Mouse (Mus musculus): ENCODE measurements around the gene Clpb. TPM values are rescaled to one million over a fixed set of nuclear protein-coding genes. Genes with fewer than 3 reads are reported as not detected.

Clpb gene
- polyA plus RNA-seq, 1 experiment from 2014 or later, result 21.1 TPM

DNA sequence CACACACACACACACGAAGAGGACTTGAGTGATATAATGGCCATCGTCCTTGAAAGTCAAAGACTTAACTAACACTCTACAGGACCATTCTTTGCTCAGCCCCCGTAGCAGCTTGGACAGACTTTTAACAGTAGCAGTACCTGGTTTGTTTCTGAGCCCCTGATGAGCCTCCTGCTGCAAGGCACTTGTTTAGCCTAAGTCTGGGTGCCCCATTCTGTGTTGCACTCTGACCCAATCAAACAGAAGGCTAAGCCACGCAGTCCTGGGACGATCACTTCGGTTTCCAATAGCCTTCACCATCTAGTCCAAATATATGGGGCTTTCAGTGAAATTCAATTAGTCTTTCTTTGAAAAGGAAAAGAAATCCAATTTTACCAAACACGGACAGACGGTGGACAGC is 28.4 kb downstream of the Clpb start:
- no peak overlapping the region for H3K4me2 ChIP-seq (replicated peaks; ENCODE audit: low read depth, low read length)
- no peak overlapping the region for H3K27ac ChIP-seq (ENCODE audit: low read length)
- no peak overlapping the region for H3K9ac ChIP-seq (replicated peaks; ENCODE audit: low read depth)
- 84% methylated on average over 8 of the region's 8 CpGs for WGBS
- no peak for TF ChIP-seq EP300 (IDR thresholded peaks at IDR 0.05)
- TF ChIP-seq CTCF (IDR thresholded peaks at IDR 0.05), result no peak
- no peaks in the 10 kb centered on the region for H3K36me3 ChIP-seq (ENCODE audit: insufficient read depth, low read length)
- no peaks in the 10 kb centered on the region for H3K27me3 ChIP-seq (replicated peaks; ENCODE audit: insufficient read depth, low read length)
- no peak overlapping the region for H3K4me3 ChIP-seq (ENCODE audit: low read depth, low read length)
- no peaks in the 10 kb centered on the region for H3K4me1 ChIP-seq (ENCODE audit: insufficient read depth, low read depth, low read length)
- ATAC-seq, result no peak
- DNase-seq (ENCODE audit: low spot score), result no peak
- no peaks in the 10 kb centered on the region for H3K9me3 ChIP-seq (ENCODE audit: low read length)

DNA sequence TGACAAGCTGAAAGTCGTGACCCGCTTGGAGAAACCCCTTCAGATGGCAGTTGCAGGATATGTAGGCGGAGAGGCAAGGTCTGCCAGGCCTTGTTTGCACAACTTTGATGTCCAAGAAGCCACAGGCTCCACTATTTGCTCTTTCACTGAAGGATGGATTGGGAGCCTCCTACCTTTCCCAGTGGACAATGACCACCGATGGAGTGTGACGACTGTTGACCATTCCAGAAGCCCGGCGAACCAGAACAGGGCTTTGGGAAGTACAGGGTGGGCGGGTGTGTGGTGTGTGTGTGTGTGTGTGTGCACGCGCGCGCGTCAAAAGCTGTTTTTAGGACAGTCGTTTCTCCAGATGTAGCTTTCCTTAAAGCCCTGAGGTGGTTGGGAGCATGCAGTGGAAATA is 29.0 kb downstream of the Clpb start:
- ATAC-seq, result no peak
- 69% methylated on average over 14 of the region's 14 CpGs for WGBS
- no peak for DNase-seq (ENCODE audit: low spot score)
- no peak overlapping the region for H3K9ac ChIP-seq (replicated peaks; ENCODE audit: low read depth)
- H3K27ac ChIP-seq (ENCODE audit: low read length), result no peak overlapping the region
- H3K9me3 ChIP-seq (ENCODE audit: low read length), result no peaks in the 10 kb centered on the region
- H3K4me1 ChIP-seq (ENCODE audit: insufficient read depth, low read depth, low read length), result no peaks in the 10 kb centered on the region
- no peaks in the 10 kb centered on the region for H3K27me3 ChIP-seq (replicated peaks; ENCODE audit: insufficient read depth, low read length)
- TF ChIP-seq CTCF (IDR thresholded peaks at IDR 0.05) (no peak), EP300 (IDR thresholded peaks at IDR 0.05) (no peak)
- H3K4me3 ChIP-seq (ENCODE audit: low read depth, low read length), result no peak overlapping the region
- no peaks in the 10 kb centered on the region for H3K36me3 ChIP-seq (ENCODE audit: insufficient read depth, low read length)
- no peak overlapping the region for H3K4me2 ChIP-seq (replicated peaks; ENCODE audit: low read depth, low read length)

DNA sequence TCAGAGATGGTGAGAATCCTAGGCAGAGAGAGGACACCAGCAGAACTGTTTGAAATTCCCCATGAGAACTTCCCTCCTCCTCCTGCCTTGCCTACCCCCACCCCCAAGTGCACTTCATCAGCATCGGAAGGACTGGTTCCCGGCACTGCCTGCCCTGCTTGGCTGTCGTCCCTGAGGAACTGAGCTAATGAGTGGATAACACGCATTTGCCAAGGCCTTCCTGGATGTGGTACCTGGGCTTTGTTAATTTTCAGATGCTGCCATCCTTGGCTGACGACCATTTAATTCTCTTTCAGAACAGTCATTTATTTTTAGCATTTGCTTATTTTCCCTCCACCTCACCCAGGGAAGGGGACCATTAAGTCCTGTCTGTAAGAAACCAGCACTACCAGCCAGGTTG is 32.0 kb downstream of the Clpb start:
- H3K9me3 ChIP-seq (ENCODE audit: low read length), result no peaks in the 10 kb centered on the region
- 48% methylated on average over 5 of the region's 5 CpGs for WGBS
- no peaks in the 10 kb centered on the region for H3K4me1 ChIP-seq (ENCODE audit: insufficient read depth, low read depth, low read length)
- H3K9ac ChIP-seq (replicated peaks; ENCODE audit: low read depth), result no peak overlapping the region
- no peaks in the 10 kb centered on the region for H3K27me3 ChIP-seq (replicated peaks; ENCODE audit: insufficient read depth, low read length)
- H3K4me2 ChIP-seq (replicated peaks; ENCODE audit: low read depth, low read length), result no peak overlapping the region
- H3K4me3 ChIP-seq (ENCODE audit: low read depth, low read length), result no peak overlapping the region
- no peak for DNase-seq (ENCODE audit: low spot score)
- no peaks in the 10 kb centered on the region for H3K36me3 ChIP-seq (ENCODE audit: insufficient read depth, low read length)
- no peak for ATAC-seq
- H3K27ac ChIP-seq (ENCODE audit: low read length), result no peak overlapping the region
- TF ChIP-seq EP300 (IDR thresholded peaks at IDR 0.05) (no peak), CTCF (IDR thresholded peaks at IDR 0.05) (no peak)

DNA sequence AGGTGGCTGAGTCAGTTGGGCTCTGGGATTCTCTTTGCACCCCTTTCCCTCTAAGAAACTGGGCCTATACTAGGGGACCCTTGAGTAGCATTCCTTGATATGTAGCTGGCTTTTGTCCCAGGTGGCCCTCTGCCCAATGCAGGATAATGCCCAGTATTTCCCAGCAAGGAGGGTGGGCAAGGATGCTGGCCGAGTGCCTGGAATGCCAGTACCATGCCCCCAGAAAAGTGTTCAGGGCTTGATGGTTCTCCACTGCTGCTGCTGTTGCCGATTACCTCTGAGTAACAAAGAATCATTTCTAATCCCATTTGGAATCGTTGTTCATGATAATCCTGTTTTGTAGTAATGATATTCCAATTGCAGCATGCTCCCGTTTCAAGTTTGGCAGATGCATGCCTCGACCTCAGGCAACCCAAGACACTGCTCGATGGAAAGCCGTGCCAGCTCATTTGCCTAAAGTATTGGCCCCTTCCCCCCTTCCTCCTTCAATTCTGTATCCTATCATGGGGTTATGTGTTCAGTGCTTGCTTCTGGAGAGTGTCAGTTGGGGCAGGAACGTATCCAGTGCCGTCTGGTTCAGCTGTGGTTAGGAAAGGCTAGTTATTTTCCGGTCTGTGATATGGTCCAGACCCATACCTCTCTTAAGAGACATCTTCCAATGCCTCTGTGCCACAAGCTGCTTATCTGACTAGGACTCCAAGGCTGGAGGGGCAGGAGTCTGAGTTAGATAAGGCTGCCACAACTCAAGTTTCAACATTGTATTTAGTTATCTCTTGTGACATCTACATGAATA is 33.7 kb downstream of the Clpb start:
- TF ChIP-seq EP300 (IDR thresholded peaks at IDR 0.05) (no peak), CTCF (IDR thresholded peaks at IDR 0.05) (no peak)
- 78% methylated on average over 10 of the region's 10 CpGs for WGBS
- Histone ChIP-seq H3K36me3 (ENCODE audit: insufficient read depth, low read length) (no peaks in the 10 kb centered on the region), H3K27ac (ENCODE audit: low read length) (no peak overlapping the region), H3K9me3 (ENCODE audit: low read length) (no peaks in the 10 kb centered on the region), H3K4me2 (replicated peaks; ENCODE audit: low read depth, low read length) (no peak overlapping the region), H3K4me3 (ENCODE audit: low read depth, low read length) (no peak overlapping the region), H3K9ac (replicated peaks; ENCODE audit: low read depth) (no peak overlapping the region), H3K27me3 (replicated peaks; ENCODE audit: insufficient read depth, low read length) (no peaks in the 10 kb centered on the region), H3K4me1 (ENCODE audit: insufficient read depth, low read depth, low read length) (no peaks in the 10 kb centered on the region)
- no peak for ATAC-seq
- DNase-seq (ENCODE audit: low spot score), result no peak

DNA sequence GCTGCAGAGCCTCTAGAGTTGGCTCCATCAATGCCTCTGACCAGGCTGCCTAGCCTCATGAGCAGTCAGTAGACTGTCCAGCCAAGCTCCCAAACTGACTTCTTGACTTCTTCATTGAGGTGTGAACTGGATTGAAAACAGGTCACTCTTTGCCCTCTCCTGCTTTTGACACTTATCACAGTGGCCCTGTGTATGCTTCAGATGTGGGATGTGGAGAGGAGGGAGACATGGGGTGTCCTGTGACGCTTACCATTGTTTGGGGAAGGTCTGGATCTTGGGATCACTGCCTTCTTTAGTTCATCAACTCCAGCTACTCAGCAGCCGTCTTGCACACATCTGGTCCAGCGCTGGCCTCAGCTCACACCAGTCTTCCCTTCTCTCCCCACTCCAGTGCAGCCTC is 36.9 kb downstream of the Clpb start:
- no peaks in the 10 kb centered on the region for H3K4me1 ChIP-seq (ENCODE audit: insufficient read depth, low read depth, low read length)
- H3K9me3 ChIP-seq (ENCODE audit: low read length), result no peaks in the 10 kb centered on the region
- ATAC-seq (no peak), DNase-seq (ENCODE audit: low spot score) (no peak)
- H3K4me3 ChIP-seq (ENCODE audit: low read depth, low read length), result no peak overlapping the region
- H3K27me3 ChIP-seq (replicated peaks; ENCODE audit: insufficient read depth, low read length), result no peaks in the 10 kb centered on the region
- no peak overlapping the region for H3K4me2 ChIP-seq (replicated peaks; ENCODE audit: low read depth, low read length)
- no peaks in the 10 kb centered on the region for H3K36me3 ChIP-seq (ENCODE audit: insufficient read depth, low read length)
- no peak overlapping the region for H3K27ac ChIP-seq (ENCODE audit: low read length)
- WGBS, result 49% methylated on average over 3 of the region's 3 CpGs
- H3K9ac ChIP-seq (replicated peaks; ENCODE audit: low read depth), result no peak overlapping the region
- TF ChIP-seq EP300 (IDR thresholded peaks at IDR 0.05), result no peak
- TF ChIP-seq CTCF (IDR thresholded peaks at IDR 0.05), result no peak

DNA sequence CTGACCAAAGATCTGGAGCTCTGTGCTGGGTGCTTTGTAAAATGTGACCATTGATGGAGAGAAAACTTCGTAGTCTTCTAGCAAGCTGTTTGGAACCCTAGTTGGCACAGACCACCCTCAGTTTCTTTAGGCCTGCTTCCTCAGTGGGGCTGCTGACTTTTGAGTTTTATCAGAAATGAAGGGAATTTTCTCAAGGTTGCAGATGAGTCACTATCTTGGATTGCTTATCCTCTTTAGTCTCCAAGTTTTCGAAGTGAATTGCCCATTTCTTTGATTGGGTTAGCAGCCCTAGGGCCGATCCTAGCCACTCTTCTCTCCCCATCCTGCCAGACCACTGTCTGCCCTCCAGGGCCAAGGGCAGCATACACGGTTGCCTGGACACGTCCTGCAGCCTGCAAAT is 39.3 kb downstream of the Clpb start:
- H3K4me1 ChIP-seq (ENCODE audit: insufficient read depth, low read depth, low read length), result no peaks in the 10 kb centered on the region
- H3K4me2 ChIP-seq (replicated peaks; ENCODE audit: low read depth, low read length), result no peak overlapping the region
- H3K36me3 ChIP-seq (ENCODE audit: insufficient read depth, low read length), result no peaks in the 10 kb centered on the region
- no peak for DNase-seq (ENCODE audit: low spot score)
- no peak overlapping the region for H3K4me3 ChIP-seq (ENCODE audit: low read depth, low read length)
- H3K27ac ChIP-seq (ENCODE audit: low read length), result no peak overlapping the region
- ATAC-seq, result no peak
- H3K9ac ChIP-seq (replicated peaks; ENCODE audit: low read depth), result no peak overlapping the region
- H3K27me3 ChIP-seq (replicated peaks; ENCODE audit: insufficient read depth, low read length), result no peaks in the 10 kb centered on the region
- H3K9me3 ChIP-seq (ENCODE audit: low read length), result no peaks in the 10 kb centered on the region
- TF ChIP-seq CTCF (IDR thresholded peaks at IDR 0.05), result no peak
- no peak for TF ChIP-seq EP300 (IDR thresholded peaks at IDR 0.05)
- WGBS, result 80% methylated on average over 5 of the region's 5 CpGs

Data from lung, postnatal 0 days (tissue).